Mouse (Mus musculus): ENCODE measurements around the gene Cyp2j13. TPM values are rescaled to one million over a fixed set of nuclear protein-coding genes. Genes with fewer than 3 reads are reported as not detected.
A peak's percentile ranks its signal among the peaks of the same experiment; 100 is the strongest.
"Not testable (repeated sequence)": the region's sequence is repeated elsewhere in the genome, so short reads cannot be mapped to it uniquely, and the experiment has no call there.

Gene Cyp2j13
- 0.16 TPM in 1 of 2 replicates, not detected in the other for polyA plus RNA-seq (2016; fragmentation: Nextera tagmentation; extraction: Ambion mirVana)

- Histone ChIP-seq H3K9me3 (replicated peaks) (no peaks in the 10 kb centered on the region), H3K4me1 (peaks cover 16% of the 10 kb centered on the region), H3K27ac (replicated peaks) (peak within 1 kb of the TSS; percentile 49; the same call in 1 of the 2 replicates), H3K36me3 (no peaks in the 10 kb centered on the region), H3K27me3 (ENCODE audit: low read depth, poor library complexity, severe bottlenecking) (no peaks in the 10 kb centered on the region), H3K4me3 (peak within 1 kb of the TSS; percentile 42)
- peak; percentile 38 for DNase-seq (ENCODE audit: low spot score)
- 10% methylated on average over 18 of the region's 20 CpGs for WGBS
Measured at GRCm38 (mm10) chr4:96077261-96078125, at the start of gene Cyp2j13. Gene Cyp2j13 (minus strand): TSS chr4:96077546.

DNA sequence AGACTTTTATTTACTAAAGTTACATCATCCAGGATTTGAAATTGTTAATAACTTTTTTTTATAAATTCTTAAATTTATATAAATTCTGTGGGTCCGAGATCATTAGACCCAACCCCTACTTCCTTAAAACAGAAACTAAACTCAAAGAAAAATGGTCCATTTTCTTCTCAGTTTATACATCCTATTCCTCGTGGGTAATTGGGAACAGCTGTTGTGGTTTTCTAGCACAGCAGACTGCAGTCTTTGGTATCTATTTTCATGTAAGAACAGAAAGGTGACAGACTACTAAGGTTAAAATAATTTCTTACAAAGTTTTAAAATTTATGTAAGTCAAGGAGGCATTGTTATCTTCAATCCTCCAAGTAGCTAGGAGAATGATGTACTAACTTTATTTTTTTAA lies 19.5 kb upstream of the Cyp2j13 start:
- no peaks in the 10 kb centered on the region for H3K9me3 ChIP-seq (replicated peaks)
- WGBS: 60% methylated on average over 2 of the region's 2 CpGs
- H3K4me3 ChIP-seq: no peak overlapping the region
- no peaks in the 10 kb centered on the region for H3K36me3 ChIP-seq
- H3K27ac ChIP-seq (replicated peaks): no peak overlapping the region
- H3K27me3 ChIP-seq (ENCODE audit: low read depth, poor library complexity, severe bottlenecking): no peaks in the 10 kb centered on the region
- H3K4me1 ChIP-seq: no peaks in the 10 kb centered on the region
- no peak for DNase-seq (ENCODE audit: low spot score)

DNA sequence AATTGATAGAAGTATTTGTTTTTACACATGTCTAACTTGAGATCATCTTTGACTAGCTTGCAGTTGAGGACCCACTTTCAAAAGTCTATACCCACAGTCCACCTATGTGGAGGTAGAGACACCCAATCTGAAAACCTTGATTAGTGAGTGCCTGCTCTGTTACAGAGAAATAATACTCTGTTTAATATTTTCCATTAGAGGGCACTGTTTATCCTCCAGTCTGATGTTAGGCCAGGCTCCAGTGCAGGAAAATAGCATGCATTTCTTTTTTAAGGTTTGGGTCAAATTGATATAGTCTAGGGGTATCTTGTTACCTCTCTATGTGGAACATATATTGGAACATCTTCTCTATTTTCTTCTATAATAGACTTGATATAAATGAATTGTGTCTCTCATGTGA lies 14.5 kb upstream of the Cyp2j13 start:
- H3K4me3 ChIP-seq: no peak overlapping the region
- H3K9me3 ChIP-seq (replicated peaks): no peaks in the 10 kb centered on the region
- H3K4me1 ChIP-seq: no peaks in the 10 kb centered on the region
- H3K27me3 ChIP-seq (ENCODE audit: low read depth, poor library complexity, severe bottlenecking): no peaks in the 10 kb centered on the region
- DNase-seq (ENCODE audit: low spot score): no peak
- H3K27ac ChIP-seq (replicated peaks): no peak overlapping the region
- H3K36me3 ChIP-seq: no peaks in the 10 kb centered on the region

GRCm38 (mm10) chr4:96089356-96090048 lies 12.2 kb upstream of the Cyp2j13 start:
- DNase-seq (ENCODE audit: low spot score): not testable (repeated sequence)

GRCm38 (mm10) chr4:96078308-96078707 lies 962 bp upstream of the Cyp2j13 start:
- Histone ChIP-seq H3K36me3 (no peaks in the 10 kb centered on the region), H3K4me3 (no peak overlapping the region), H3K9me3 (replicated peaks) (no peaks in the 10 kb centered on the region), H3K4me1 (peaks cover 16% of the 10 kb centered on the region), H3K27ac (replicated peaks) (no peak overlapping the region), H3K27me3 (ENCODE audit: low read depth, poor library complexity, severe bottlenecking) (no peaks in the 10 kb centered on the region)
- no peak for DNase-seq (ENCODE audit: low spot score)

More at GRCm38 (mm10) chr4:96089356-96090048, 12.2 kb upstream of the Cyp2j13 start:
- H3K27ac ChIP-seq (replicated peaks); H3K9me3 ChIP-seq (replicated peaks); H3K4me1 ChIP-seq; H3K36me3 ChIP-seq; H3K4me3 ChIP-seq; H3K27me3 ChIP-seq (ENCODE audit: low read depth, poor library complexity, severe bottlenecking): not testable (repeated sequence)
- WGBS: 54% methylated on average over 6 of the region's 6 CpGs

DNA sequence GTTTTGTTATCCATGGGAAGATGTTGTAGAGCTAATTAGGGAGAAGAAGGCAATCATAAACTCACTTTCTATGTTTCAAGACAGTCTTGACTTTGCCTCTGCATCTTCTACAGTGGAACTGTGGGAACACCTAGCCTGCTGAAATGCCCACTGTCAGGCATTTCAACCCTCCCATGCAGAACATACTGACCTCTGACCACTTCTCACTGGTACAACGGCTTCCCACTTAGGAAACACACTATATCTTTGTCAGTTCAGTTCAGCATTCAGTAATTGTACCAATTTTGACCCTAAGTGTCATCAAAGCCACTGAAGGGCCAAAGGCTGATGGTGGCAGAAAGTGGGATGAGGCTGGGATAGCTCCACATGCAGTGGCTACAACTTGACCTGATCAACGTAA lies 15.3 kb downstream of the Cyp2j13 start:
- H3K36me3 ChIP-seq: no peaks in the 10 kb centered on the region
- H3K4me1 ChIP-seq: no peaks in the 10 kb centered on the region
- no peaks in the 10 kb centered on the region for H3K9me3 ChIP-seq (replicated peaks)
- H3K27ac ChIP-seq (replicated peaks): no peak overlapping the region
- WGBS: 85% methylated on average over 2 of the region's 2 CpGs
- no peak overlapping the region for H3K4me3 ChIP-seq
- DNase-seq (ENCODE audit: low spot score): no peak
- H3K27me3 ChIP-seq (ENCODE audit: low read depth, poor library complexity, severe bottlenecking): no peaks in the 10 kb centered on the region

GRCm38 (mm10) chr4:96060106-96060505 lies 17.2 kb downstream of the Cyp2j13 start:
- DNase-seq (ENCODE audit: low spot score): no peak
- Histone ChIP-seq H3K27ac (replicated peaks) (no peak overlapping the region), H3K36me3 (no peaks in the 10 kb centered on the region), H3K27me3 (ENCODE audit: low read depth, poor library complexity, severe bottlenecking) (no peaks in the 10 kb centered on the region), H3K4me3 (no peak overlapping the region), H3K9me3 (replicated peaks) (no peaks in the 10 kb centered on the region), H3K4me1 (no peaks in the 10 kb centered on the region)
- WGBS: 87% methylated on average over 2 of the region's 2 CpGs

- Histone ChIP-seq H3K9me3 (replicated peaks) (no peaks in the 10 kb centered on the region), H3K27me3 (ENCODE audit: low read depth, poor library complexity, severe bottlenecking) (no peaks in the 10 kb centered on the region), H3K36me3 (no peaks in the 10 kb centered on the region), H3K27ac (replicated peaks) (no peak overlapping the region), H3K4me1 (no peaks in the 10 kb centered on the region), H3K4me3 (no peak overlapping the region)
- DNase-seq (ENCODE audit: low spot score): no peak
- 93% methylated on average over 1 of the region's 1 CpGs for WGBS
Measured at GRCm38 (mm10) chr4:96028412-96028811, 48.9 kb downstream of the Cyp2j13 start.

- 0 out of 2 replicates have a peak, but pooled peaks cover 3% of the 10 kb centered on the region for H3K36me3 ChIP-seq
- H3K4me3 ChIP-seq: no peak overlapping the region
- no peaks in the 10 kb centered on the region for H3K4me1 ChIP-seq
- no peaks in the 10 kb centered on the region for H3K27me3 ChIP-seq (ENCODE audit: low read depth, poor library complexity, severe bottlenecking)
- DNase-seq (ENCODE audit: low spot score): no peak
- H3K27ac ChIP-seq (replicated peaks): no peak overlapping the region
- no peaks in the 10 kb centered on the region for H3K9me3 ChIP-seq (replicated peaks)
Measured at GRCm38 (mm10) chr4:96022803-96023202, 54.5 kb downstream of the Cyp2j13 start.

DNA sequence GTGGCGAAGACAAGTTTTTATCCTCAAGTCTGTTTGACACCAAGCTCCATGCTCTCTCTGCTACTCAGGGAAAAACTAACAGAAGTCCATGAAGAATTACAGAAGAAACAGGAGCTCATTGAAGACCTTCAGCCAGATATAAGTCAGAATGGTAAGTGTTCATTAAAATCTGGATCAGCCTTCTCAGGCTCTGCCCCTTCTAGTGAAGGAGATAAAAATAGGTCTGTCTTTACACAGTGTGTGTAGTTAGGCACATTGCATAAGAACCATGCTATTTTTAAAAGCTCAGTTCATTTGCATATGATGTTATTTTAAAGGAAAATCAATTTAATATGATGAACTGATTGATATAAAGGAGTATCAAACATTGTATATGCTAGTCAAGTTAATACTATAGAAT lies 60.5 kb downstream of the Cyp2j13 start:
- no peaks in the 10 kb centered on the region for H3K9me3 ChIP-seq (replicated peaks)
- no peak overlapping the region for H3K4me3 ChIP-seq
- no peak for DNase-seq (ENCODE audit: low spot score)
- 98% methylated on average over 1 of the region's 1 CpGs for WGBS
- H3K4me1 ChIP-seq: no peaks in the 10 kb centered on the region
- peaks cover 7% of the 10 kb centered on the region for H3K36me3 ChIP-seq
- no peak overlapping the region for H3K27ac ChIP-seq (replicated peaks)
- H3K27me3 ChIP-seq (ENCODE audit: low read depth, poor library complexity, severe bottlenecking): no peaks in the 10 kb centered on the region

DNA sequence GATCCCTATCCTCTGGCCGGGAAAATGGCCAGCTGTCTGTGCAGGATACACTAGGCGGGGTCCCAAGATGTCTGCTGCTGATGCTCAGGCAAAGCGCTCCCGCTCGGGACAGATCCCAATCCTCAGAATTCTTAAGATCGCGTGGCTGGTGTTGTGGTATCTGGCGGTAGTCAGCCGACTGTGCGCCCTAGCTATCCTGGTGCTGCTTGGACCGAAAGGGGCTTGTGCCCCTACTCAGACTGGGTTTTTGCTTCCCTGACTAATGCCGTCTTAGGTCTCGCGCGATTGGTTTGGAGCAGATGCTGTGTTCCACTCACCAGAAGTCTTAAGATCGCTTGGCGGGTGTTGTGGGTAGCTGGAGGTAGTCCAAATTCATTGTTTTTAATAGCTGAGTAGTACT lies 95.1 kb downstream of the Cyp2j13 start:
- WGBS: 92% methylated on average over 17 of the region's 17 CpGs
- not testable (repeated sequence) for H3K9me3 ChIP-seq (replicated peaks); H3K27ac ChIP-seq (replicated peaks); H3K27me3 ChIP-seq (ENCODE audit: low read depth, poor library complexity, severe bottlenecking); DNase-seq (ENCODE audit: low spot score); H3K36me3 ChIP-seq; H3K4me1 ChIP-seq; H3K4me3 ChIP-seq
